Mouse (Mus musculus) liver, embryonic 13.5 days (tissue): ENCODE data around the gene Fam205c. TPM values are rescaled to one million over a fixed set of nuclear protein-coding genes. Genes with fewer than 3 reads are reported as not detected.

ENCODE experiments used
- ATAC-seq: fragments of 200-750 bp; cut with Nextera tagmentation; 2 replicates; pipeline ENCODE4 v1.8.0; 2017; ENCODE audit warnings: low read depth, mild to moderate bottlenecking, moderate number of reproducible peaks, moderate library complexity
- DNase-seq: peaks from one replicate; pipeline ENCODE4 v3.0.0; 2022
- H3K27ac ChIP-seq: fragments of 300-500 bp; sonication (generic); 2 replicates; pipeline ENCODE4 v1.5.1; 2015; ENCODE audit warnings: moderate library complexity, mild to moderate bottlenecking, inconsistent platforms
- H3K27me3 ChIP-seq: fragments of 300-500 bp; sonication (generic); 2 replicates; pipeline ENCODE4 v1.6.1; 2015; ENCODE audit warnings: mild to moderate bottlenecking, inconsistent platforms
- H3K36me3 ChIP-seq: fragments of 300-500 bp; sonication (generic); 2 replicates; pipeline ENCODE4 v1.6.1; 2015; ENCODE audit warnings: mild to moderate bottlenecking, inconsistent platforms
- H3K4me1 ChIP-seq: fragments of 300-500 bp; sonication (generic); replicated peaks from 2 replicates; pipeline ENCODE4 v1.6.1; 2015; ENCODE audit warnings: inconsistent platforms
- H3K4me2 ChIP-seq: fragments of 300-500 bp; sonication (generic); 2 replicates; pipeline ENCODE4 v1.6.1; 2015; ENCODE audit warnings: inconsistent platforms, mild to moderate bottlenecking, moderate library complexity
- H3K4me3 ChIP-seq: fragments of 300-500 bp; sonication (generic); replicated peaks from 2 replicates; pipeline ENCODE4 v1.5.1; 2015; ENCODE audit warnings: mild to moderate bottlenecking, inconsistent platforms
- H3K9ac ChIP-seq: fragments of 300-500 bp; sonication (generic); 2 replicates; pipeline ENCODE4 v1.6.1; 2015; ENCODE audit warnings: mild to moderate bottlenecking, inconsistent platforms
- H3K9me3 ChIP-seq: fragments of 300-500 bp; sonication (generic); replicated peaks from 2 replicates; pipeline ENCODE4 v1.6.1; 2016; ENCODE audit warnings: inconsistent platforms
- WGBS: fragments of 180-500 bp; shearing (Covaris S2); methylation state at CpG from one replicate; pipeline ENCODE4 v1.1.7; 2015; ENCODE audit not compliant: insufficient replicate concordance; 5-methylcytosine and 5-hydroxymethylcytosine counted together
- polyA plus RNA-seq: library from polyadenylated mRNA; unstranded; fragments of >200 nt; fragmentation: Nextera tagmentation; extraction: Ambion mirVana; gene quantifications from 2 replicates; pipeline ENCODE4 v1.2.1, GENCODE M21; 2015

Gene Fam205c
- polyA plus RNA-seq: 0.28 and 0.48 TPM in 2 replicates

DNA sequence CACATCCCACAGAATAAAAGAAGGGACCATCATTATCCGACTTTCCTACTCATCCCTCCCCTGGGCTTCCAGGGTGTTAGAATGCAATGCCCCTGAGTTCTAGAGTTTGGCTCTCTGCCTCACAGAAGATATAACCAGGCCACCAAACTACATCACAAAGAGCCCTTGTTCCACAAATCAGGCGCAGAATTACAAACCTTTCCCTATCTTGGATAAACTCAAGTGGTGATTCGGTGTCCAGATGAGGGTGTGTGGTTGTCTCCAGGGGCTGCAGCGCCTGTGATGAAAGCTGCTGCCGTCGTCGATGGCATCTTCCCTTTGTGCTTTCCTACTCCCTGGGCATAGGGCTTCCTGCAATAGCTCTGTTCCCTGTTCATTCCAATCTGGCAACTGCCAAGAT is at the start of gene Fam205c:
TSS of gene Fam205c (minus strand) at position 101 of the 400 bp plus-strand sequence.
- Histone ChIP-seq H3K4me1 (peaks cover 55% of the 10 kb centered on the region), H3K4me3 (no peak within 1 kb of the TSS), H3K36me3 (no peaks in the 10 kb centered on the region), H3K27ac (0 out of 2 replicates have a peak within 1 kb of the TSS, but pooled peaks have one; percentile 6), H3K9ac (no peak within 1 kb of the TSS), H3K4me2 (no peak within 1 kb of the TSS), H3K27me3 (peaks cover 3% of the 10 kb centered on the region), H3K9me3 (no peaks in the 10 kb centered on the region)
- ATAC-seq (no peak), DNase-seq (no peak)
- 79% methylated on average over 7 of the region's 7 CpGs for WGBS

- 69% methylated on average over 8 of the region's 8 CpGs for WGBS
- no peak overlapping the region for H3K4me2 ChIP-seq
- H3K36me3 ChIP-seq: no peaks in the 10 kb centered on the region
- no peak overlapping the region for H3K27ac ChIP-seq
- peaks cover under 1% of the 10 kb centered on the region; the same call in 1 of the 2 replicates for H3K4me1 ChIP-seq
- ATAC-seq: no peak
- H3K9ac ChIP-seq: no peak overlapping the region
- H3K4me3 ChIP-seq: no peak overlapping the region
- peaks cover 83% of the 10 kb centered on the region for H3K27me3 ChIP-seq
- H3K9me3 ChIP-seq: no peaks in the 10 kb centered on the region
- no peak for DNase-seq
Observed at GRCm38 (mm10) chr4:42922461-42922860, 48.4 kb upstream of the Fam205c start.

DNA sequence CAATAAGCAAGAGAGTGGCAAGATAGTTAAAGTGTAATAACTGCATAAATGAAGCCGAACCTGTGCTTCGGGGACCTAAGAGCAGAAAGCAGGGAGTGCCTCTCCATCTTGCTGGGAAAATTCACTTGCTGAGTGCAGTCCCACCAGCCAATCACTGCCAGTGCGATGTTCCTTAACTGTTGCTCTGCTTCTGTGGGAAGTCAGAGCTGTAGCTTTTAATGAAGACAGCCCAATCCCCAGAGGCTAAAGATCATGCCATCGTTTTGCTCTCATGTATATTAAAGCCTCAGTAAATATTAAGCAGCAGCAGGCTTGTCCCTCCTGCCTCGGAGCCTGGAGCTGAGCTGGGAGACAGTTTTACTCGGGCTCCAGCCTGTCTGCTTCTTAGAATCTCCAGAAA is 48.0 kb upstream of the Fam205c start:
- ATAC-seq (no peak), DNase-seq (no peak)
- no peak overlapping the region for H3K4me2 ChIP-seq
- peaks cover 87% of the 10 kb centered on the region for H3K27me3 ChIP-seq
- no peaks in the 10 kb centered on the region for H3K9me3 ChIP-seq
- H3K36me3 ChIP-seq: no peaks in the 10 kb centered on the region
- 56% methylated on average over 6 of the region's 6 CpGs for WGBS
- peaks cover 5% of the 10 kb centered on the region; the same call in 1 of the 2 replicates for H3K4me1 ChIP-seq
- no peak overlapping the region for H3K4me3 ChIP-seq
- no peak overlapping the region for H3K9ac ChIP-seq
- no peak overlapping the region for H3K27ac ChIP-seq

DNA sequence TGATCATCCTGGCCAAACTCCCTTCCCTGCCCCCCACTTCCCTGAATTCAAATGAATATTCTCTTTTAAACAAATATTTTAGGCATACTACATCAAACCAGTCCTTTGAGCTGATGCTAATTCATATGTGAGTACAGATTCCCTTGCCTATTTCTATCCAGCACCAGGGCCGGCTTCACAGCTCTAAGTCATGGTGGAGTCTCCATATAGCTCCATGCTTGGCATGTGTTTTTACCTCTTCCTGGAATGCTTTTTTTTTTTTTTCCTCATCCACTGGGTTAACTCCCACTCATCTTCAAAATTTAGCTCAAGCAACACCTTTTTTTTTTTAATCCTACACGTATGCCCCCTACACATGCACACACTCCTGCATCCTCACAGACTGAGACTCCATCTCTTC is 47.5 kb upstream of the Fam205c start:
- whole genome bisulfite sequencing: 56% methylated on average over 2 of the region's 2 CpGs
- peaks cover 89% of the 10 kb centered on the region for H3K27me3 ChIP-seq

DNA sequence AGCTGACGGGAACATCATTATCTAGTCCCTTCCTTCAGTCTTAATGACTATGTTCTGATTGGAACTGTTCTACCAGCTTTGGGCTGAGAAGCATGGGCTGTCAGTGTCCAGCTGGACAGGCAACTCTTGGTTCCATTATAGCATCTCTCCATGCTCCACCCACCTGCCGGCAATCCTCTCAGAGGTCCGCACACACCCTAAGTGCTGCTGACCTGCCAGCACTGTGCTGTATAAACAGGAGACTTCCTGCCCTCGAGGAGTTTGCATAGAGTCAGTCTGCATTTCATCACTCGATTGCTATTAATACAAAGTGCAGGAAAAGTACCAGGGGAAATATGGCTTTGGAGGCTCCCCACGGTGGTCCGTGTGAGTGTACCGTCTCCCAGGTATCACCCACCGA is 46.7 kb upstream of the Fam205c start:
- no peak overlapping the region for H3K4me3 ChIP-seq
- peaks cover 92% of the 10 kb centered on the region for H3K27me3 ChIP-seq

More for the DNA sequence above, 47.5 kb upstream of the Fam205c start:
- DNase-seq (no peak), ATAC-seq (no peak)
- Histone ChIP-seq H3K9ac (no peak overlapping the region), H3K36me3 (no peaks in the 10 kb centered on the region), H3K9me3 (no peaks in the 10 kb centered on the region), H3K4me3 (no peak overlapping the region), H3K4me1 (peaks cover 8% of the 10 kb centered on the region), H3K27ac (no peak overlapping the region), H3K4me2 (no peak overlapping the region)

GRCm38 (mm10) chr4:42917402-42917774 is 43.4 kb upstream of the Fam205c start:
- H3K9ac ChIP-seq: peak overlapping the region; percentile 43; the same call in 1 of the 2 replicates
- H3K27ac ChIP-seq: no peak overlapping the region
- H3K4me1 ChIP-seq: peaks cover 9% of the 10 kb centered on the region
- H3K4me2 ChIP-seq: peak overlapping the region; percentile 73
- ATAC-seq (no peak), DNase-seq (no peak)
- H3K36me3 ChIP-seq: no peaks in the 10 kb centered on the region
- 3% methylated on average over 26 of the region's 26 CpGs for WGBS
- H3K9me3 ChIP-seq: no peaks in the 10 kb centered on the region
- peaks cover 96% of the 10 kb centered on the region for H3K27me3 ChIP-seq
- peak overlapping the region; percentile 57 for H3K4me3 ChIP-seq

More for the DNA sequence above, 46.7 kb upstream of the Fam205c start:
- Histone ChIP-seq H3K4me2 (no peak overlapping the region), H3K9ac (no peak overlapping the region), H3K9me3 (no peaks in the 10 kb centered on the region), H3K27ac (no peak overlapping the region), H3K36me3 (no peaks in the 10 kb centered on the region), H3K4me1 (peaks cover 9% of the 10 kb centered on the region)
- no peak for DNase-seq
- WGBS: 65% methylated on average over 9 of the region's 9 CpGs
- ATAC-seq: no peak

- DNase-seq: no peak
- Histone ChIP-seq H3K27me3 (peaks cover 95% of the 10 kb centered on the region), H3K9me3 (no peaks in the 10 kb centered on the region), H3K36me3 (no peaks in the 10 kb centered on the region), H3K4me1 (peaks cover 9% of the 10 kb centered on the region), H3K4me3 (peak within 1 kb of the TSS; percentile 57), H3K27ac (no peak within 1 kb of the TSS), H3K4me2 (peak within 1 kb of the TSS; percentile 73), H3K9ac (peak within 1 kb of the TSS; percentile 43; the same call in 1 of the 2 replicates)
- WGBS: under 1% methylated on average over 71 of the region's 90 CpGs
- ATAC-seq: no peak
Observed at GRCm38 (mm10) chr4:42916617-42917401, 42.8 kb upstream of the Fam205c start, which contains the start of gene Phf24. Gene Phf24 (plus strand): TSS chr4:42916660.

DNA sequence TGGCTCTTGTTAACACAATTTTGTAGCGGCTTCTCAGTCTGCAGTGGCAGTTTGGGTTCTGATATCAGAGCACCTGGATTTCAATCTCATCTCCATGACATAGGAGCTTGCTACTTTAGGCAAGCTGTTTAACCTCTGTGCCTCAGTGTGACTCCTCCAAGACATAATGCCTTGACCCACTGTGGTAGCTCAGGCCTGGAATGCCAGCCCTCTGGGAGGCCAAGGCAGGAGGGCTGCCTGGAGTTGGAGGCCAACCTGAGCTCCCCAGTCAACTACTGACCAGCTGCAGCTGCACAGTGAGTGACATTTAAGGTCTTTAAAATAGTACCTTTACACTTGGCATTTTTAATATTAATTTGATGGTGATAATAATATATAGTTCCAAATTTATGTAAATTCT is 41.9 kb upstream of the Fam205c start:
- no peak for DNase-seq
- Histone ChIP-seq H3K9me3 (no peaks in the 10 kb centered on the region), H3K4me2 (no peak overlapping the region), H3K9ac (no peak overlapping the region), H3K4me3 (no peak overlapping the region), H3K27me3 (peaks cover 92% of the 10 kb centered on the region), H3K36me3 (no peaks in the 10 kb centered on the region), H3K27ac (no peak overlapping the region), H3K4me1 (peaks cover 9% of the 10 kb centered on the region)
- ATAC-seq: no peak
- WGBS: 75% methylated on average over 1 of the region's 1 CpGs

- Histone ChIP-seq H3K9ac (no peak overlapping the region), H3K4me2 (no peak overlapping the region), H3K4me1 (peaks cover 9% of the 10 kb centered on the region), H3K9me3 (no peaks in the 10 kb centered on the region), H3K4me3 (no peak overlapping the region), H3K27ac (no peak overlapping the region), H3K36me3 (no peaks in the 10 kb centered on the region), H3K27me3 (peaks cover 85% of the 10 kb centered on the region)
- WGBS: 67% methylated on average over 12 of the region's 12 CpGs
- DNase-seq: no peak
- ATAC-seq: no peak
Observed at GRCm38 (mm10) chr4:42915311-42915710, 41.3 kb upstream of the Fam205c start.

DNA sequence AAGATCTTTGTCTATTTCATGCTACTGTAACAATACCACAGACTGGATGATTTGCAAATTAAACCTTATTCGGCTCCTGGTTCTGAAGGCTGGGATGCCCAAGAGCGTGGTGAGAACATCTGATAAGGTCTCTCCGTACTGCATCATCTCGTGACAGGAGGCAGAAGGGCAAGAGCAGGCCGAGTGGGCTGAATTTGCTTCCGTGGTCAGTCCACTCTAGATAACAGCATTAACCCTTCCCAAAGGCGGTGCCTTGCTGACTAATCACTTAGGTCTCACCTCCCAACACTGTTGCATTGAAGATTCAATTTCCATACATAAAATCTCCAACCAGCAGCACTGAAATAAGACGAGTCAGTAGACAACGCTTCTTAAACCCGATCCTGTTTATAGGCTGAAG is 39.4 kb upstream of the Fam205c start:
- peaks cover 72% of the 10 kb centered on the region for H3K27me3 ChIP-seq
- no peak for DNase-seq
- no peaks in the 10 kb centered on the region for H3K36me3 ChIP-seq
- no peak overlapping the region for H3K9ac ChIP-seq
- no peak overlapping the region for H3K27ac ChIP-seq
- no peak for ATAC-seq
- 29% methylated on average over 10 of the region's 10 CpGs for WGBS
- peaks cover 9% of the 10 kb centered on the region for H3K4me1 ChIP-seq
- H3K4me2 ChIP-seq: no peak overlapping the region
- no peaks in the 10 kb centered on the region for H3K9me3 ChIP-seq
- H3K4me3 ChIP-seq: no peak overlapping the region

DNA sequence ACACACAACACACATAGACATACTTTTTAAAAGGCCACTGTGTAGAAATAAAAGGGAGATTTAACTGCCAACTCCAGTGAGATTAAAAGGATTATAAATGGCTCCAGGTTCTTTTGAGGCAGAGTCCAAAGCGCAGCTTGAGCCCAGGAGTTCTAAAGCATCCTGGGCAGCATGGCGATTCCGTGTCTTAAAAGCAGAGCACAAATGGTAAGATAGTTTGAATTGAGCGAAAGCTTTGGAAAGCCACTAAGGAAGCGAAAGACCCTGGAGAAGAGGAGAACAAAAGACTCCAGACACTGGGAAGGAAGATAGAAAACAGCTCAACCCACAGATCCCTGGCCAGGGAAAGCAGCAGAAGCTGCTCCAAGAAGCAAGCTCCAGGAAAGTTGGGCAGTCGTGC is 30.9 kb upstream of the Fam205c start:
- ATAC-seq (no peak), DNase-seq (no peak)
- Histone ChIP-seq H3K36me3 (no peaks in the 10 kb centered on the region), H3K4me3 (no peak overlapping the region), H3K27ac (no peak overlapping the region), H3K9ac (no peak overlapping the region), H3K4me2 (no peak overlapping the region), H3K4me1 (peaks cover 3% of the 10 kb centered on the region), H3K9me3 (no peaks in the 10 kb centered on the region), H3K27me3 (peaks cover 50% of the 10 kb centered on the region)
- 75% methylated on average over 6 of the region's 6 CpGs for WGBS

GRCm38 (mm10) chr4:42904523-42904922 is 30.5 kb upstream of the Fam205c start:
- no peak overlapping the region for H3K9ac ChIP-seq
- no peak overlapping the region for H3K27ac ChIP-seq
- ATAC-seq (no peak), DNase-seq (no peak)
- H3K4me1 ChIP-seq: peaks cover 3% of the 10 kb centered on the region
- H3K4me3 ChIP-seq: no peak overlapping the region
- no peaks in the 10 kb centered on the region for H3K36me3 ChIP-seq
- WGBS: 78% methylated on average over 3 of the region's 3 CpGs
- no peaks in the 10 kb centered on the region for H3K9me3 ChIP-seq
- H3K4me2 ChIP-seq: no peak overlapping the region
- H3K27me3 ChIP-seq: peaks cover 53% of the 10 kb centered on the region
